Mouse (Mus musculus): ENCODE data around the gene Olfr1286.

The Olfr1286 gene

DNA sequence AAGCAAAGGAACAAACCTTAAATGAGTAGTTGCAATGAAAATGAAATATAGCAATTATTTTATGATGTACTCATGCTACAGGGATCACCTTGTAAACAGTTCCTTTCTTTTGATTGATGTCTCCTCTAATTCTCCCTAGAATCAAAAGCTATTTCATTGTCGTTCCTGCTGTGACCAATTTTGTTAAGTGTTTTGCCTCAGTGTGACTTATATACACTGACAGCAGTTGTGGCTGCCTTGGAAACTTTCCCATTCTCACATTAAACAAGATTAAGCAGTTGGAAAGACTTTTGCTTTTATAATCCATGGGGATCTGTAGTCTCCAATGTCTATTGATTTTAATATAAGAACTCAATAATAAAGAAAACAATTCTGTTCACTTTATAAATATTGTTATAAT is at the start of gene Olfr1286:
Olfr1286 (minus strand) TSS at position 185 of the 400 bp plus-strand sequence.
- no peak for DNase-seq (ENCODE audit: low spot score in 2 of 2)

- no peak for DNase-seq (ENCODE audit: low spot score in 2 of 2)
These were observed 25.9 kb upstream of the Olfr1286 start, which contains the start of gene Olfr1287 for GRCm38 (mm10) chr2:111448842-111449241. Gene Olfr1287 (plus strand): TSS chr2:111449142.

- DNase-seq (ENCODE audit: low spot score in 2 of 2), result no peak
These were observed 47.7 kb downstream of the Olfr1286 start, which contains the start of gene Olfr1284 for GRCm38 (mm10) chr2:111375222-111375621. Gene Olfr1284 (plus strand): TSS chr2:111375522.
